Mouse (Mus musculus): ENCODE data around the gene Apaf1. TPM values are rescaled to one million over a fixed set of nuclear protein-coding genes. Genes with fewer than 3 reads are reported as not detected.

The Apaf1 gene
- polyA plus RNA-seq, 1 experiment from 2014 or later, result 20.0 TPM

- no peak overlapping the region for H3K4me3 ChIP-seq (ENCODE audit: low read depth, low read length)
- H3K27me3 ChIP-seq (replicated peaks; ENCODE audit: control insufficient read depth, insufficient read depth, low read length), result no peaks in the 10 kb centered on the region
- DNase-seq (ENCODE audit: low spot score), result no peak
- H3K36me3 ChIP-seq (ENCODE audit: control insufficient read depth, insufficient read depth, low read length), result no peaks in the 10 kb centered on the region
- H3K9ac ChIP-seq (ENCODE audit: low read depth, low read length), result no peak overlapping the region
- ATAC-seq (replicated peaks; ENCODE audit: low FRiP score), result no peak
- H3K4me2 ChIP-seq, result no peak overlapping the region
- no peaks in the 10 kb centered on the region for H3K9me3 ChIP-seq (ENCODE audit: control insufficient read depth, low read length)
- 80% methylated on average over 4 of the region's 4 CpGs for WGBS
- H3K4me1 ChIP-seq (replicated peaks; ENCODE audit: control insufficient read depth, insufficient read depth, low read length), result no peaks in the 10 kb centered on the region
- no peak overlapping the region for H3K27ac ChIP-seq (ENCODE audit: low read depth, low read length)
Measured at GRCm38 (mm10) chr10:90981811-90982210, 100.8 kb downstream of the Apaf1 start.

- H3K4me1 ChIP-seq (replicated peaks; ENCODE audit: control insufficient read depth, insufficient read depth, low read length), result no peaks in the 10 kb centered on the region
- no peak overlapping the region for H3K4me2 ChIP-seq
- DNase-seq (ENCODE audit: low spot score) (no peak), ATAC-seq (replicated peaks; ENCODE audit: low FRiP score) (no peak)
- no peak overlapping the region for H3K27ac ChIP-seq (ENCODE audit: low read depth, low read length)
- no peaks in the 10 kb centered on the region for H3K9me3 ChIP-seq (ENCODE audit: control insufficient read depth, low read length)
- H3K9ac ChIP-seq (ENCODE audit: low read depth, low read length), result no peak overlapping the region
- peaks cover 10% of the 10 kb centered on the region for H3K27me3 ChIP-seq (replicated peaks; ENCODE audit: control insufficient read depth, insufficient read depth, low read length)
- H3K4me3 ChIP-seq (ENCODE audit: low read depth, low read length), result no peak overlapping the region
- 76% methylated on average over 6 of the region's 6 CpGs for WGBS
- H3K36me3 ChIP-seq (ENCODE audit: control insufficient read depth, insufficient read depth, low read length), result no peaks in the 10 kb centered on the region
Measured at GRCm38 (mm10) chr10:90974491-90974890, 108.1 kb downstream of the Apaf1 start.

GRCm38 (mm10) chr10:90974084-90974483 lies 108.5 kb downstream of the Apaf1 start:
- no peak overlapping the region for H3K9ac ChIP-seq (ENCODE audit: low read depth, low read length)
- WGBS, result 58% methylated on average over 2 of the region's 2 CpGs
- H3K4me3 ChIP-seq (ENCODE audit: low read depth, low read length), result no peak overlapping the region
- H3K27ac ChIP-seq (ENCODE audit: low read depth, low read length), result no peak overlapping the region
- peaks cover 14% of the 10 kb centered on the region for H3K27me3 ChIP-seq (replicated peaks; ENCODE audit: control insufficient read depth, insufficient read depth, low read length)
- H3K36me3 ChIP-seq (ENCODE audit: control insufficient read depth, insufficient read depth, low read length), result no peaks in the 10 kb centered on the region
- no peaks in the 10 kb centered on the region for H3K4me1 ChIP-seq (replicated peaks; ENCODE audit: control insufficient read depth, insufficient read depth, low read length)
- DNase-seq (ENCODE audit: low spot score) (no peak), ATAC-seq (replicated peaks; ENCODE audit: low FRiP score) (no peak)
- H3K4me2 ChIP-seq, result no peak overlapping the region
- no peaks in the 10 kb centered on the region for H3K9me3 ChIP-seq (ENCODE audit: control insufficient read depth, low read length)

- Histone ChIP-seq H3K4me3 (ENCODE audit: low read depth, low read length) (no peak overlapping the region), H3K4me1 (replicated peaks; ENCODE audit: control insufficient read depth, insufficient read depth, low read length) (no peaks in the 10 kb centered on the region), H3K36me3 (ENCODE audit: control insufficient read depth, insufficient read depth, low read length) (no peaks in the 10 kb centered on the region), H3K27ac (ENCODE audit: low read depth, low read length) (no peak overlapping the region), H3K4me2 (no peak overlapping the region), H3K27me3 (replicated peaks; ENCODE audit: control insufficient read depth, insufficient read depth, low read length) (peaks cover 43% of the 10 kb centered on the region), H3K9me3 (ENCODE audit: control insufficient read depth, low read length) (no peaks in the 10 kb centered on the region), H3K9ac (ENCODE audit: low read depth, low read length) (no peak overlapping the region)
- no peak for ATAC-seq (replicated peaks; ENCODE audit: low FRiP score)
- 46% methylated on average over 4 of the region's 4 CpGs for WGBS
- no peak for DNase-seq (ENCODE audit: low spot score)
Measured at GRCm38 (mm10) chr10:90970560-90970959, 112.0 kb downstream of the Apaf1 start.

- ATAC-seq (replicated peaks; ENCODE audit: low FRiP score) (peak; percentile 42), DNase-seq (ENCODE audit: low spot score) (peak; percentile 45)
- H3K4me1 ChIP-seq (replicated peaks; ENCODE audit: control insufficient read depth, insufficient read depth, low read length), result no peaks in the 10 kb centered on the region
- no peaks in the 10 kb centered on the region for H3K9me3 ChIP-seq (ENCODE audit: control insufficient read depth, low read length)
- H3K4me2 ChIP-seq, result peak overlapping the region; percentile 80
- H3K36me3 ChIP-seq (ENCODE audit: control insufficient read depth, insufficient read depth, low read length), result no peaks in the 10 kb centered on the region
- H3K27me3 ChIP-seq (replicated peaks; ENCODE audit: control insufficient read depth, insufficient read depth, low read length), result peaks cover 43% of the 10 kb centered on the region
- peak overlapping the region; percentile 48 for H3K4me3 ChIP-seq (ENCODE audit: low read depth, low read length)
- no peak overlapping the region for H3K27ac ChIP-seq (ENCODE audit: low read depth, low read length)
- H3K9ac ChIP-seq (ENCODE audit: low read depth, low read length), result no peak overlapping the region; the same call in 1 of the 2 replicates
- WGBS, result 5% methylated on average over 72 of the region's 72 CpGs
Measured at GRCm38 (mm10) chr10:90969355-90970174, 113.0 kb downstream of the Apaf1 start.

GRCm38 (mm10) chr10:90968247-90968646 lies 114.3 kb downstream of the Apaf1 start:
- Histone ChIP-seq H3K4me3 (ENCODE audit: low read depth, low read length) (no peak overlapping the region), H3K27ac (ENCODE audit: low read depth, low read length) (no peak overlapping the region), H3K4me2 (no peak overlapping the region), H3K9ac (ENCODE audit: low read depth, low read length) (no peak overlapping the region), H3K27me3 (replicated peaks; ENCODE audit: control insufficient read depth, insufficient read depth, low read length) (peaks cover 43% of the 10 kb centered on the region), H3K36me3 (ENCODE audit: control insufficient read depth, insufficient read depth, low read length) (no peaks in the 10 kb centered on the region), H3K4me1 (replicated peaks; ENCODE audit: control insufficient read depth, insufficient read depth, low read length) (no peaks in the 10 kb centered on the region), H3K9me3 (ENCODE audit: control insufficient read depth, low read length) (no peaks in the 10 kb centered on the region)
- no peak for DNase-seq (ENCODE audit: low spot score)
- WGBS, result 82% methylated on average over 10 of the region's 10 CpGs
- no peak for ATAC-seq (replicated peaks; ENCODE audit: low FRiP score)

- H3K4me2 ChIP-seq, result no peak overlapping the region
- no peak overlapping the region for H3K4me3 ChIP-seq (ENCODE audit: low read depth, low read length)
- ATAC-seq (replicated peaks; ENCODE audit: low FRiP score), result no peak
- peaks cover 43% of the 10 kb centered on the region for H3K27me3 ChIP-seq (replicated peaks; ENCODE audit: control insufficient read depth, insufficient read depth, low read length)
- no peaks in the 10 kb centered on the region for H3K4me1 ChIP-seq (replicated peaks; ENCODE audit: control insufficient read depth, insufficient read depth, low read length)
- H3K9me3 ChIP-seq (ENCODE audit: control insufficient read depth, low read length), result no peaks in the 10 kb centered on the region
- no peaks in the 10 kb centered on the region for H3K36me3 ChIP-seq (ENCODE audit: control insufficient read depth, insufficient read depth, low read length)
- WGBS, result 15% methylated on average over 9 of the region's 9 CpGs
- DNase-seq (ENCODE audit: low spot score), result no peak
- no peak overlapping the region for H3K9ac ChIP-seq (ENCODE audit: low read depth, low read length)
- no peak overlapping the region for H3K27ac ChIP-seq (ENCODE audit: low read depth, low read length)
Measured at GRCm38 (mm10) chr10:90966821-90967220, 115.7 kb downstream of the Apaf1 start.

- Histone ChIP-seq H3K4me1 (replicated peaks; ENCODE audit: control insufficient read depth, insufficient read depth, low read length) (no peaks in the 10 kb centered on the region), H3K4me3 (ENCODE audit: low read depth, low read length) (no peak overlapping the region), H3K27me3 (replicated peaks; ENCODE audit: control insufficient read depth, insufficient read depth, low read length) (peaks cover 43% of the 10 kb centered on the region), H3K4me2 (no peak overlapping the region), H3K9me3 (ENCODE audit: control insufficient read depth, low read length) (no peaks in the 10 kb centered on the region), H3K27ac (ENCODE audit: low read depth, low read length) (no peak overlapping the region), H3K9ac (ENCODE audit: low read depth, low read length) (no peak overlapping the region), H3K36me3 (ENCODE audit: control insufficient read depth, insufficient read depth, low read length) (no peaks in the 10 kb centered on the region)
- ATAC-seq (replicated peaks; ENCODE audit: low FRiP score) (no peak), DNase-seq (ENCODE audit: low spot score) (no peak)
- 56% methylated on average over 14 of the region's 14 CpGs for WGBS
Measured at GRCm38 (mm10) chr10:90965671-90966315, 116.8 kb downstream of the Apaf1 start.

- H3K9me3 ChIP-seq (ENCODE audit: control insufficient read depth, low read length), result no peaks in the 10 kb centered on the region
- no peak overlapping the region for H3K9ac ChIP-seq (ENCODE audit: low read depth, low read length)
- no peak overlapping the region for H3K4me2 ChIP-seq
- H3K27me3 ChIP-seq (replicated peaks; ENCODE audit: control insufficient read depth, insufficient read depth, low read length), result peaks cover 33% of the 10 kb centered on the region
- H3K4me3 ChIP-seq (ENCODE audit: low read depth, low read length), result no peak overlapping the region
- peak; percentile 53 for ATAC-seq (replicated peaks; ENCODE audit: low FRiP score)
- no peak for DNase-seq (ENCODE audit: low spot score)
- 29% methylated on average over 9 of the region's 9 CpGs for WGBS
- no peak overlapping the region for H3K27ac ChIP-seq (ENCODE audit: low read depth, low read length)
- H3K36me3 ChIP-seq (ENCODE audit: control insufficient read depth, insufficient read depth, low read length), result no peaks in the 10 kb centered on the region
- no peaks in the 10 kb centered on the region for H3K4me1 ChIP-seq (replicated peaks; ENCODE audit: control insufficient read depth, insufficient read depth, low read length)
Measured at GRCm38 (mm10) chr10:90964511-90964910, 118.1 kb downstream of the Apaf1 start.

All from liver, embryonic 11.5 days (tissue).